Mouse (Mus musculus): ENCODE data around the gene Gm13723. TPM values are rescaled to one million over a fixed set of nuclear protein-coding genes. Genes with fewer than 3 reads are reported as not detected.

Gene Gm13723
- not detected in 2 replicates for polyA plus RNA-seq (2012; rRNA removed)

DNA sequence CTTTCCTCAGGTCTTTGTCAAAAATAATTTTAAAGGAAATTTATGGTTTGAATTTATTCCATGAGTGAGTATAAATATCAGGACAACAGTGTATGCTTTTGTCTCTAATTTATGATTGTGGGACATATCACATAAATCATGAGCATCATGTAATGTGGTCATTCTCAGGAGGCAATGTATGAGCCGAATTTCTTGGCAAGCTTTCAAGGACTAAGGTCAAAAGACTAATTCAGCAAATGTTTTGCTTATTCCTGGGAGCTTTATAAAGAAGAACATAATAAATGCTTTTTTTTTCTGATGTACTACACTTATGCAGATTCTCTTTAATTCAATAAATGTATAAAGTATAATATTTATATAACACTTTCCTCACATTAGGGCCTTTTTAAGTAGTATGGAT is at the start of gene Gm13723:
Gene Gm13723, minus strand, starts transcription at position 101 of the 400 bp plus-strand sequence.
- no peaks in the 10 kb centered on the region for H3K27me3 ChIP-seq (replicated peaks; ENCODE audit: control insufficient read depth, insufficient read depth, low read length)
- no peak for DNase-seq
- no peaks in the 10 kb centered on the region for H3K36me3 ChIP-seq (ENCODE audit: control insufficient read depth, insufficient read depth, low read length)
- no peaks in the 10 kb centered on the region for H3K4me1 ChIP-seq (ENCODE audit: control insufficient read depth, insufficient read depth, low read length)
- no peak within 1 kb of the TSS for H3K27ac ChIP-seq (ENCODE audit: insufficient read depth, low read depth, low read length)
- 28% methylated on average over 1 of the region's 1 CpGs for WGBS
- TF ChIP-seq CTCF (conservative IDR thresholded peaks at IDR 0.05; ENCODE audit: insufficient read depth, insufficient read length, low read depth, low read length) = no peak
- TF ChIP-seq POLR2A (IDR thresholded peaks at IDR 0.05; ENCODE audit: low read depth, low read length) = no peak
- H3K4me3 ChIP-seq (ENCODE audit: insufficient read depth, low read depth, low read length) = no peak within 1 kb of the TSS

GRCm38 (mm10) chr2:86905647-86906046 is 31.0 kb upstream of the Gm13723 start:
- Histone ChIP-seq H3K36me3 (ENCODE audit: control insufficient read depth, insufficient read depth, low read length) (no peaks in the 10 kb centered on the region), H3K27me3 (replicated peaks; ENCODE audit: control insufficient read depth, insufficient read depth, low read length) (no peaks in the 10 kb centered on the region), H3K4me1 (ENCODE audit: control insufficient read depth, insufficient read depth, low read length) (no peaks in the 10 kb centered on the region), H3K27ac (ENCODE audit: insufficient read depth, low read depth, low read length) (no peak overlapping the region), H3K4me3 (ENCODE audit: insufficient read depth, low read depth, low read length) (no peak overlapping the region)
- WGBS = 87% methylated on average over 2 of the region's 2 CpGs
- no peak for DNase-seq
- TF ChIP-seq CTCF (conservative IDR thresholded peaks at IDR 0.05; ENCODE audit: insufficient read depth, insufficient read length, low read depth, low read length) = no peak
- TF ChIP-seq POLR2A (IDR thresholded peaks at IDR 0.05; ENCODE audit: low read depth, low read length) = no peak

- Histone ChIP-seq H3K27ac (ENCODE audit: insufficient read depth, low read depth, low read length) (no peak within 1 kb of the TSS), H3K36me3 (ENCODE audit: control insufficient read depth, insufficient read depth, low read length) (no peaks in the 10 kb centered on the region), H3K4me1 (ENCODE audit: control insufficient read depth, insufficient read depth, low read length) (no peaks in the 10 kb centered on the region), H3K27me3 (replicated peaks; ENCODE audit: control insufficient read depth, insufficient read depth, low read length) (no peaks in the 10 kb centered on the region), H3K4me3 (ENCODE audit: insufficient read depth, low read depth, low read length) (no peak within 1 kb of the TSS)
- DNase-seq = no peak
- TF ChIP-seq POLR2A (IDR thresholded peaks at IDR 0.05; ENCODE audit: low read depth, low read length) = no peak
- TF ChIP-seq CTCF (conservative IDR thresholded peaks at IDR 0.05; ENCODE audit: insufficient read depth, insufficient read length, low read depth, low read length) = no peak
- WGBS = 83% methylated on average over 1 of the region's 1 CpGs
Observed at GRCm38 (mm10) chr2:86892116-86892515, 17.5 kb upstream of the Gm13723 start, which contains the start of gene Olfr1097. Gene Olfr1097, minus strand, starts transcription at chr2:86892216.

DNA sequence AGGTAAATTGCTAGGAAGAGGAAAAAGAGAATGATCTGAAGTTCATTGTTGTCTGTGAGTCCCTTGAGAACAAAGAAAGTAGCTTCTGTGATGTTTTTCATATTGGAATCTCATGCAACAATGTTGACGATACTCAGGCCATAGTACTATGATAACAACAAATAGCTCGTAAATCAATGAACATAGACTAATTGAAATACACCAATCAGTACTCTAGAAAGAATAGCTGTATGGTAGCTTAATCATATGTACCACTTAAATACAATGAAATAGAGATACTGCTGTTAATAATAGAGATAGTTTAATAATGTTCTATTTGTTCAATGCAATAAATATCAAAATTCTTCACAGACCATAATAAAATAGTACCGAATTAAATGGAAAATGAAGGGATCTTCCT is 23.0 kb downstream of the Gm13723 start, which contains the start of gene Olfr1095:
Gene Olfr1095, minus strand, starts transcription at position 101 of the 400 bp plus-strand sequence.
- 87% methylated on average over 3 of the region's 3 CpGs for WGBS
- Histone ChIP-seq H3K27ac (ENCODE audit: insufficient read depth, low read depth, low read length) (no peak within 1 kb of the TSS), H3K4me3 (ENCODE audit: insufficient read depth, low read depth, low read length) (no peak within 1 kb of the TSS), H3K27me3 (replicated peaks; ENCODE audit: control insufficient read depth, insufficient read depth, low read length) (no peaks in the 10 kb centered on the region), H3K36me3 (ENCODE audit: control insufficient read depth, insufficient read depth, low read length) (no peaks in the 10 kb centered on the region), H3K4me1 (ENCODE audit: control insufficient read depth, insufficient read depth, low read length) (no peaks in the 10 kb centered on the region)
- DNase-seq = no peak
- TF ChIP-seq POLR2A (IDR thresholded peaks at IDR 0.05; ENCODE audit: low read depth, low read length) (no peak), CTCF (conservative IDR thresholded peaks at IDR 0.05; ENCODE audit: insufficient read depth, insufficient read length, low read depth, low read length) (no peak)

- Histone ChIP-seq H3K36me3 (ENCODE audit: control insufficient read depth, insufficient read depth, low read length) (no peaks in the 10 kb centered on the region), H3K4me1 (ENCODE audit: control insufficient read depth, insufficient read depth, low read length) (no peaks in the 10 kb centered on the region), H3K27me3 (replicated peaks; ENCODE audit: control insufficient read depth, insufficient read depth, low read length) (no peaks in the 10 kb centered on the region), H3K27ac (ENCODE audit: insufficient read depth, low read depth, low read length) (no peak within 1 kb of the TSS), H3K4me3 (ENCODE audit: insufficient read depth, low read depth, low read length) (no peak within 1 kb of the TSS)
- DNase-seq = no peak
- no peak for TF ChIP-seq POLR2A (IDR thresholded peaks at IDR 0.05; ENCODE audit: low read depth, low read length)
- TF ChIP-seq CTCF (conservative IDR thresholded peaks at IDR 0.05; ENCODE audit: insufficient read depth, insufficient read length, low read depth, low read length) = no peak
Observed at GRCm38 (mm10) chr2:86824363-86824762, 50.2 kb downstream of the Gm13723 start, which contains the start of gene Olfr1094. Gene Olfr1094, plus strand, starts transcription at chr2:86824663.

Other genes with a start within 250 kb of the Gm13723 start
- gene Olfr1084, start 235.1 kb downstream of the Gm13723 start, polyA plus RNA-seq (2012; rRNA removed) = not detected in 2 replicates
- not detected in 2 replicates for gene Olfr1085, start 212.8 kb downstream of the Gm13723 start, polyA plus RNA-seq (2012; rRNA removed)
- not detected in 2 replicates for gene Olfr1086, start 194.7 kb downstream of the Gm13723 start, polyA plus RNA-seq (2012; rRNA removed)
- not detected in 2 replicates for gene Olfr1087, start 176.4 kb downstream of the Gm13723 start, polyA plus RNA-seq (2012; rRNA removed)
- not detected in 2 replicates for gene Olfr1089, start 141.1 kb downstream of the Gm13723 start, polyA plus RNA-seq (2012; rRNA removed)
- gene Olfr1090, start 115.8 kb downstream of the Gm13723 start, polyA plus RNA-seq (2012; rRNA removed) = not detected in 2 replicates
- not detected in 2 replicates for gene Olfr1093, start 92.3 kb downstream of the Gm13723 start, polyA plus RNA-seq (2012; rRNA removed)
- gene Olfr141, start 64.8 kb downstream of the Gm13723 start, polyA plus RNA-seq (2012; rRNA removed) = not detected in 2 replicates
- not detected in 2 replicates for gene Olfr1094, start 50.1 kb downstream of the Gm13723 start, polyA plus RNA-seq (2012; rRNA removed)
- gene Olfr1095, start 23.1 kb downstream of the Gm13723 start, polyA plus RNA-seq (2012; rRNA removed) = not detected in 2 replicates
- not detected in 2 replicates for gene Olfr1097, start 17.4 kb upstream of the Gm13723 start, polyA plus RNA-seq (2012; rRNA removed)
- not detected in 2 replicates for gene Olfr1098, start 49.7 kb upstream of the Gm13723 start, polyA plus RNA-seq (2012; rRNA removed)
- not detected in 2 replicates for gene Olfr1099, start 85.9 kb upstream of the Gm13723 start, polyA plus RNA-seq (2012; rRNA removed)
- gene Olfr1100, start 105.2 kb upstream of the Gm13723 start, polyA plus RNA-seq (2012; rRNA removed) = not detected in 2 replicates
- gene Olfr1101, start 116.4 kb upstream of the Gm13723 start, polyA plus RNA-seq (2012; rRNA removed) = not detected in 2 replicates
- not detected in 2 replicates for gene Olfr1102, start 123.6 kb upstream of the Gm13723 start, polyA plus RNA-seq (2012; rRNA removed)
- not detected in 2 replicates for gene Olfr1104, start 152.3 kb upstream of the Gm13723 start, polyA plus RNA-seq (2012; rRNA removed)
- gene Olfr1105, start 161.7 kb upstream of the Gm13723 start, polyA plus RNA-seq (2012; rRNA removed) = not detected in 2 replicates
- not detected in 2 replicates for gene Olfr1106, start 177.5 kb upstream of the Gm13723 start, polyA plus RNA-seq (2012; rRNA removed)
- gene Olfr1107, start 201.0 kb upstream of the Gm13723 start, polyA plus RNA-seq (2012; rRNA removed) = not detected in 2 replicates
- not detected in 2 replicates for gene Olfr1109, start 221.2 kb upstream of the Gm13723 start, polyA plus RNA-seq (2012; rRNA removed)
- gene Olfr259, start 239.8 kb upstream of the Gm13723 start, polyA plus RNA-seq (2012; rRNA removed) = not detected in 2 replicates

Measured in kidney, adult 2 months (tissue).